Mouse (Mus musculus): Measurements from ENCODE around the gene Grm2.
"Not testable (repeated sequence)": the region's sequence is repeated elsewhere in the genome, so short reads cannot be mapped to it uniquely, and the experiment has no call there.

Grm2 gene

DNA sequence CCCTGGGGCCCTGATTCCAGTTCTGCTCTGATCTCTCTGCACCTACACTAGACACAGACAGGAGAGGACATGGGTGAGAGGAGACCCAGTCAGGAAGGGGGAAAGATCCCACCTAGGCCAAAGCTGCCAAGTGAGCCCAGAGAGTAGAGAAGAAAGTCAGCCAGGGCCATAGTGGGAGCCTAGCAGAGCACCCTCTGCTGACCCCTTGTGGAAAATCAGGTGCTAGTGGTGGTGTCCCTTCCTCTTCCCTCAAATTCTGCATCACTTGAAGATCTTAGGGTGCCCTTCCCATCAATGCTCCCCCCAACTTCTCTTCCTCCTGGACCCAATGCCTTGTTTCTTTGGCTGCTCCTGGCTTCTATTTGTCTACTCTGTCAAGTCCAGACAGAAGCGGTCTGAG lies 3.2 kb downstream of the Grm2 start:
- DNase-seq (ENCODE audit: low spot score in 2 of 2), result no peak

DNA sequence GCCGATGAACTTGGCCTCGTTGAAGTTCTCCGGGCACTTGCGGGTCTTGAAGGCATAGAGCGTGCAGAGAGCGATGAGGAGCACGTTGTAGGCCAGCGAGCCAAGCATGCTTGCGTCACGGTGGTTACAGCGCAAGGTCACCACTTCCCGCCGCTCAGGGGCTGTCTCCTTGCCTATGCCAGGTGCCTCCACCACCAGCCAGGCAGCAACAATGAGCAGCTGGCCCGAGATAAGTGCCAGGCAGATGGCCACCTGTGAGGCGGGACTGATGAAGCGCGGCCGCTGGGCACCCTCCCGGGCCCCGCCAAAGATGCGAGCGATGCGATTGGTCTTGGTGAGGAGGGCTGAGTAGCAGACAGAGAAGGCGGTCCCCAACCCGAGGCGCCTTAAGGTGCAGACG lies 8.7 kb downstream of the Grm2 start:
- DNase-seq (ENCODE audit: low spot score in 2 of 2), result no peak

DNA sequence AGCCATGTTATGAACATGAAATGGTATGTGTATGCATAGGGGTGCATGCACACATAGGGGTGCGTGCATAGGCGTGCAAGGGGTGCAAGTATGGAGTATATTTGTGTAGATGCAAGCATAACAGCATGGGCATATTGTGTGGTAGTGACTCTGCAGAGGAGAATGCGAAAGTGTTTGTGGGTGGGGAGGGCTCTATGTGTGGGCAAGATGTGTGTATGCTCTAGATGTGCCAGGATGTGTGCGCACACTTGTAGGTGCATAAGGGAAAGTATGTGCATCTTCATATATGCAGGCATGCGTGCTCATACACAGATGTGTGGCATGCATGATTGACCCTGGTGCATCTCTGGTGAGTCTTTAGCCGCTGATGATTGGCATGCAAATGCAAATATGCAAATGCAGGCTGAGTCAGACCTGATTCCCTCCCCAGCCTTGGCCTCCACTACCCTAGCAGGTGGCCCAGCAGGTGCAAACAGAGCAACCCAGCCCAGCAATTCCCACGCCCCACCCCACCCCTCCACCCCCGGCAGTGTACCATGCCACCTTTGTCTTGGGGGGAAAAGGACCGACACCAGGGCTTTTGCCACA lies 10.1 kb downstream of the Grm2 start:
- no peak for DNase-seq (ENCODE audit: low spot score in 2 of 2)

DNA sequence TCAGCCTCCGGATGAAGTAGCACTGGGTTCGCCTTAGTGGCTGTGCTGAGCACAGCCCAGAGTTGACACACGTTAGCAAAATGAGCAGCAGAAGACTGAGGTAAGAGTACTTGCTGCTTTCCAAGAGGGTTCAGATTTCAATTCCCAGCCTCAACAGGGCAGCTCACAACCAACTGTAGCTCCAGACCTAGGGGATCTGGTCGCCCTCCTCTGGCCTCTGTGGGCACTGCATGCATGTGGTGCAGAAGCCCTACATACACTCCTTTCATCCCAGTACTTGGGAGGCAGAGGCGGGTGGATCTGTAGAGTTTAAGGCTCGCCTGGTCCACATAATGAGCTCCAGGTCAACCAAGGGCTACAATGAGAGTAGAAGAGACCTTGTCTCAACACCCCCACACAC lies 12.1 kb downstream of the Grm2 start:
- no peak for DNase-seq (ENCODE audit: low spot score in 2 of 2)

DNA sequence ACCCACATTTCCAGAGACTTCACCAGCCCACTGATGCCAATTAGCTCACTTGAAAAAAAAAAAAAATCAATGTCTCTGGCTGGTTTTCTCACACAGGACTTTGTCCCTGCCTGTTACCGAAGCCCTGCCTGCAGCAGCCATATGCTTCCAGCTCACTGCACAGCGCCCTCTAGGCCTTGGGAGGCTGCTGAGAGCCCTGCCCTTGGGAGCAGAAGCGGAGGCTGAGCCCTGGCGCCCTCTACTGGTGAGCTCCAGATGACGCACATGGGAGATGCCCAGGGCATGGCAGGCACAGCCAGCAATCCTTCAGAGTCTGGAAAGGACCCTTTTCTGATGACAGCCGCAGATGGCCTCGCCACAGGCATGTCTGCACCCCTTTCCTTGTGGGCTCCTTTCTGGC lies 12.8 kb downstream of the Grm2 start:
- peak; percentile 63 to 65 for DNase-seq (ENCODE audit: low spot score in 2 of 2)

DNA sequence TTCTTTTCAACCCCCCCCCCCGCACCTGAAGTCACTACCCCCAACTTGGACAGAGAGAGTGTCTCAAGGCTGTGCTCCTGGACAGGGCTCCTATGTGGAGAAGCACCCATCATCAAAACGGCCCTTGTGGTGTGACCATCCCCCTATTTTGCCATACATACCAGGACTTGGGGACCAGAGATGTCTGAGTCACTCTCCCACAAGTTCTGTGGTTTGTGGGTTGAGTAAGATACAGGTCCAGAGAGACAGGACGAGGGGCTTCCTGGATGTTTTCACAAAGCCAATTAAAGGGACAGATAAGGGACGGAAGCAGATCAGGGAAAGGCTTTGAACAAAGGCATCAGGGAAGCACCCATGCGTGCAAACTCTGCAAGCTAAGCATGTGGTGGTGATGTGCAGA lies 14.5 kb downstream of the Grm2 start:
- DNase-seq (ENCODE audit: low spot score in 2 of 2), result no peak

DNA sequence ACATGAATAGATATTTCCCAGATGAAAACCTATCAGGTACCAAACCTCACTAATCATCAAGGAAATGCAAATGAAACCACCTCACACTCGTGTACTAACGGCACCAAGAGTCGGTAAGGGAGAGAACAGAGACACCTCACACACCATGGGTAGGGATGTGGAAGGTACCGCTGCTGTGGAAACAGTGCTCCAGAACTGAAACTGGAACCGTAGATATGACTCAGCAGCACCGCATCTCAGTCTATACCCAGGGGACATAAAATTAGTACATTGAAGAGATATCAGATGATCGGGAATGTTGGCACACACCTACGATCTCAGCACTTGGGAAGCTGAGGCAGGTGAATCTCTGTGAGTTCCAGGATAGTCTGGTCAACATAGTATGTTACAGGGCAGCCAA lies 17.7 kb downstream of the Grm2 start:
- no peak for DNase-seq (ENCODE audit: low spot score in 2 of 2)

DNA sequence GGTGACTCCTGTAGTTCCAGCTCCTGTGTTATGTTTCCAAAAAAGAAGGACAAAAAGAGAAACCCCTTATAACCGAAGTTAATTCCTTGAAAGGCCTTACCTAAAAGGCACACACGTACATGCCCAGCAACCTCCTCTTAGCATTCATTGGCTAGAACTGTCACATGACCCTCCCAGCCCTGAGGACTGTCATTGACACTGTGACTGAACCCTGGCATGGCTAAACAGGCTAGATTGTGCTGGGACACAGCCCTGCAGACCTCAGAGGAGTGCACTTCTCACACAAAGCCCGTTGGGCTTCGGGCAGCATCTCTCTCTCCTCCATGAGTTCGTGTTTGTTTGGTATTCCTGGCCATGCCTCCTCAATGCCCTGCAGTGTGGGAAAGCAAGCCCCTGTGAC lies 23.7 kb downstream of the Grm2 start:
- no peak for DNase-seq (ENCODE audit: low spot score in 2 of 2)

DNA sequence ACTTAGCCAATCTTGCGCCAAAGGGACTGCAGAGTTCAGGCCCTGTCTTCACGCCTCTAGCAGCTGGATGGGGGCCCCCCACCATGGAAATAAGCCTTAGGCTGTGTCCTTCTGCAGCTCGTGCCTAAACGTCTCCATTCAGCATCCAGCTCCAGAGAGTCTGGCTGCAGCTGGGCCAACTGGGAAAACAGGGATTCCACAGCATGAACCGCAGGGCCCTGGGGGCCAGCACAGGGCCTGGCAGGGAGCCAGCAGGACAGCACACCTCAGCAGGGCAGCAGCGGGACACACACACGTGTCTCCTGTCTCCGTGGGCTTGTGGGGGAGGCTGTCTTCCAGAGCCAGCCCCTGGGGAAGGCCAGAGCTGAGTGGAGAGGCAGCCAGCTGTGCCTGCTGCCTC lies 28.1 kb downstream of the Grm2 start:
- DNase-seq (ENCODE audit: low spot score in 2 of 2), result not testable (repeated sequence)

DNA sequence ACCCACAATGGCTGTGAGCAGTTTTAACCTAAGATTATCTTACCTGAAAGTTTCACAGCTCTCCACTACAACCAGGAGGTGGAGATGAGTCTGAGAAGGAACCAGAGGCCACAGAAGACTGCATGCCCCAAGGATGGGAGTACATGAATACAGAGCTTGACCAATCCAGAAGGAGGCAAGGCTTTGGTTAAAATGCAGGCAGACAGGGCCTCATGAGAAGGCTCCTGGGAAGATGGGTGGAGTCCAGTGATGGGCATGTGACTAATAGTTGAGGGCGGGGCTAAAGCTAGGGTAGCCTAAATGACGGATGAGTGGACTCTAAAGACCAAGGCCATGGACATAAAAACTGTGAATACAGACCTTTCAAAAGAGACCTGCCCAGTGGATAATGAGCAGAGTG lies 29.6 kb downstream of the Grm2 start, which contains the start of gene Iqcf6:
Iqcf6 (plus strand) TSS at position 301 of the 400 bp plus-strand sequence.
- DNase-seq (ENCODE audit: low spot score in 2 of 2), result no peak

DNA sequence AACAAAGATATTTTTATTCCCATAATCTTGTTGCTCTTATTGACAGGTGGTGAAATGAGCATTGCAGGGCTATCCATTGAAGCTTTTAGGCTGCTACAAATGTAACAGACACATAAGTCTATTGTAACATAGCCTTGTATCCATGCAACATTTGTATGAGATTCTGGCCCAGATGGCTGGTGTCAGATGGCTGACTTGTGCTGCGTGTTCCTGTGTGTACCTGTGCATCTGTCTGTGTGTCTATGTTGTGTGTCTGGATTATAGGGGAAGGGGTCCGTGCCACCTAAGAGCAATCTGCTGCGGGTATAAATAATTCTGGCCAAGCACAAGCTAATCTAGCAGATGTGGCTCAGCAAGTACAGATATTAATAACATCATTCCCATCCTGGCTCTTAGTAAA lies 38.4 kb downstream of the Grm2 start:
- no peak for DNase-seq (ENCODE audit: low spot score in 2 of 2)

DNA sequence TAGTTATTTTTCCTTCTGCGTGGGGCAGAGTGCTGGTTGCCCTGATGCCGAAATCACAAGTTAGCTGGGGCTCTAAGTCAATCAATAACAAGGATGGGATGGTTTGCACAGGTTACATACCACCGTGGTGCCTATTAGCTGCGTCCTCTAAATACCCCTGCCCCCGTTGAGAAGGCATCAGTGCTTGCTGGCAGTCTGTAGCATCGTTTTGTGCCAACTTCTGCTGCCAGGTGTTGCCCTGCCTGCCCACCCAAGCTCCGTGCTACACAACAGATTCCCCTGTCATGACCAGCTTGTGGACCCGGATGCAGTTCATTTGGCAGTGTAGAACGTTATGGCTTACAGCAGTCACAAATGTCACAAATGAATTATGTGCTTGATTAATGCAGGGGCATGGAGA lies 39.6 kb downstream of the Grm2 start:
- no peak for DNase-seq (ENCODE audit: low spot score in 2 of 2)

DNA sequence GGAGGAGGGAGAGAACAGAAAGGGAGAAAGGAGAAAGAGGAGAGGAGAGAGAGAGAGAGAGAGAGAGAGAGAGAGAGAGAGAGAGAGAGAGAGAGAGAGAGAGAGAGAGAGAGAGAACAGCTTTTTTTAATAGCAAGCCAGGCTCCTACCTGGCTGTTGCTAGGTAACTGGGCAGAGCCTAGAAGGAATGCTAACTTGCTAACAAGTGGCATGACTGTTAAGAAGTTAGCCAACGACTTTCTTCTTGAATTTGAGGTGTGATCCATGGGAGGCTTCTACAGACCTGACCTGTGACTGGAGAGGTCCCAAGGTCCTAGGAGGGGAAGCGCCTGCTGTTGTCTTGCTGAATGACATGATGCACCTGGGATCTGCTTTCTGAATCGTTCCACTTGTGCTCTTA lies 41.3 kb downstream of the Grm2 start:
- no peak for DNase-seq (ENCODE audit: low spot score in 2 of 2)

DNA sequence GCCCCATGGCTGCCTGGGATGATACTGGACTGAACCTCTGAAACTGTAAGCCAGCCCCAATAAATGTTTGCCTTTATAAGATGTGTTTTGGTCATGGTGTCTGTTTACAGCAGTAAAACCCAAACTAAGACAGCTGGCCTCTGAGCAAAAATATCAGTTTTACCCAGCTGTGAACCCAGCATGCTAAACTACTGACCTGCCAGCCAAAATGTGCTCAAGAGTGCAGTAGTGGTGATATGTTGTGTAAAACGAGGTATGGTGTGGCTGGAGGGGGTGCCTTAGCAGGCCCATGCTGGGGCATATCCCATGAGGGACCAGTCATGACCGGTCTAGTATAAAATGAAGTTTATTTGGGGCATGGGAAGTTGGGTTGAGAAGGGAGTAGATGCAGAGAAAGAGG lies 41.9 kb downstream of the Grm2 start:
- DNase-seq (ENCODE audit: low spot score in 2 of 2), result no peak

DNA sequence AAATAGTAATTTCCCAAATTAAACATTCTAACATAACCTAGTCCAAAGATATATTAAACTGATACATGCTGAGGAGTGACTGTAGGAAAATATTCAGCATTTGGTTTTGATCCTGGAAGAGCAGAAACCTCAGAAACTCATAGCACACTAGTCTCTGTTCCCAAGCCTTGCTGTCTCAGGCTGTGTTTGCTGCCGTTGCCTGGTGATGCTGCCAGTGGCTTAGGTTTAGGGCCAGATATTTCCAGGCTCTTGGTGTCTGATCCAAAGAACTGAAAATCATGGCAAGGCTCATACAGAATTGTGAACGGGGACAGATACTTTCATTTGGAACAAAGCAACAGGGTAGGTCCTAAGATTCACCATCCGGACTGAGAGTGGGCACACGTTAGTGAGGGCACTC lies 45.2 kb downstream of the Grm2 start:
- no peak for DNase-seq (ENCODE audit: low spot score in 2 of 2)

DNA sequence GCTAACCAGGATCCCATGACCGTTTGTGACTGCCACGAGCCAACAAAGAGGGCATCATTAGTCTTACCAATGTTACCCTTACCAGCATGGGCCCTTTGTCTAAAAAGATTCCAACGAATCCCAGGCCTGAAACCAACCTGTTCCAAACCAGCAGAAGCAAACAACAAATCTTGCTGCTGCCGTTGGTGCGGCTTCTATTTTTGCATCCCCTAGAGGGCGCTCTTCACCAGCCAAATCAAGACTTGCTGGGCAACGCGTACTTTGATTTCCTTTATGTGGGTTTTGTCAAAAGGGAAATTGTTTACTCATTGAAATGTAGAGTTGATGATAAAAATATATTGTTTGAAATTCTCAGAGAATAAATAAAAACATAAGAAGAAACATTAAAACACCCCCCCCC lies 55.3 kb downstream of the Grm2 start:
- DNase-seq (ENCODE audit: low spot score in 2 of 2), result peak in 1 of 2 experiments; percentile 66

DNA sequence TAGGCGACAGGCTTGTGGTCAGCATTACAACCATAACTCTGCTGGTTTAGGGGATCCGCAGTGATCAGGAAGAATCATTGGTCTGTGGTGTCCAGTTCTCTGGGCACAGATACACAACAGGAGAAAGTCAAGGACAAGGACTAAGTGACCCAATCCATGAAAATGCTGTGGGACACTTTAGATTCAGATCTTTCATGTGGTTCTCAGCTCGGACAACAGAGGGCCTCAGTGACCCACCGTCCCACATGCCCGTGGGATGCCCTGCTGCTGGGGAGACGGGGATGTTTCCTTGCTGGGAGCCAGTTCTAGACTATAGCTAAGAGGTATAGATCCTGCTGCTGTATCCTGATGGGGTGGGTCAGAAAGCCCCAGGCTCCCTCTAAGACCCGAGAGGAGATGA lies 57.4 kb downstream of the Grm2 start:
- DNase-seq (ENCODE audit: low spot score in 2 of 2), result no peak

DNA sequence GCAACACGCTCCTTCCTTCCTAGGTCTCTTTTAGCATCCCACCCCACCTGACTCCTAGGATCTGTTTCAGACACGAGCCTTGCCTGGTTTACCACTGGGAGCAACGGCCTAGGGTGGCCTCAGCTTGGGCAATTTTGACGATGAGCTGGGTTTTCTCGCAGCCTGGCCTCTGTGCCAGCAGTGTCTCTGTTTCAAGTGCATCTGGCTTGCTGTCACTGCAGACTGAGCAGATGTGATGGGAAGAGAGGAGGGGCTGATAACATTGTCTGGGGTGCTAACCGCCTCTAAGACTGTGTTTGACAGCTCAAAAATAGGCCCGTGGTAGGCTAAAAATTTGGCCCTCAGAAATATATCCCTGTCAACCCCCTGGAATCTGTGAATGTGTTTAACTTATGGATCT lies 60.0 kb downstream of the Grm2 start:
- DNase-seq (ENCODE audit: low spot score in 2 of 2), result peak; percentile 35 to 37

DNA sequence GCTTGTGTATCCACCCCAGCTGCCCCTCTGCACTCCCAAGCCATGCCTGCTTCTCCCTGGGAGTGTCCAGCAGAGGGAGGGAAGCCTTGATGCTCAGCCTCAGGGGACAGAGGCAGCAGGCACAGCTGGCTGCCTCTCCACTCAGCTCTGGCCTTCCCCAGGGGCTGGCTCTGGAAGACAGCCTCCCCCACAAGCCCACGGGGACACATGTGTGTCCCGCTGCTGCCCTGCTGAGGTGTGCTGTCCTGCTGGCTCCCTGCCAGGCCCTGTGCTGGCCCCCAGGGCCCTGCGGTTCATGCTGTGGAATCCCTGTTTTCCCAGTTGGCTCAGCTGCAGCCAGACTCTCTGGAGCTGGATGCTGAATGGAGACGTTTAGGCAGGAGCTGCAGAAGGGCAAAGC lies 60.5 kb downstream of the Grm2 start:
- DNase-seq (ENCODE audit: low spot score in 2 of 2), result not testable (repeated sequence)
